Mouse (Mus musculus) urinary bladder, postnatal 36 days (tissue): ENCODE results near the gene Cry2.
A peak's percentile ranks its signal among the peaks of the same experiment; 100 is the strongest.
"Not testable (repeated sequence)": the region's sequence is repeated elsewhere in the genome, so short reads cannot be mapped to it uniquely, and the experiment has no call there.

Source experiments
- DNase-seq, 2 experiments: peaks; one replicate each; pipeline ENCODE4 v3.0.0; 2022; ENCODE audit warnings: low spot score in 2 of 2, mixed read lengths in 1 of 2

Gene Cry2

DNA sequence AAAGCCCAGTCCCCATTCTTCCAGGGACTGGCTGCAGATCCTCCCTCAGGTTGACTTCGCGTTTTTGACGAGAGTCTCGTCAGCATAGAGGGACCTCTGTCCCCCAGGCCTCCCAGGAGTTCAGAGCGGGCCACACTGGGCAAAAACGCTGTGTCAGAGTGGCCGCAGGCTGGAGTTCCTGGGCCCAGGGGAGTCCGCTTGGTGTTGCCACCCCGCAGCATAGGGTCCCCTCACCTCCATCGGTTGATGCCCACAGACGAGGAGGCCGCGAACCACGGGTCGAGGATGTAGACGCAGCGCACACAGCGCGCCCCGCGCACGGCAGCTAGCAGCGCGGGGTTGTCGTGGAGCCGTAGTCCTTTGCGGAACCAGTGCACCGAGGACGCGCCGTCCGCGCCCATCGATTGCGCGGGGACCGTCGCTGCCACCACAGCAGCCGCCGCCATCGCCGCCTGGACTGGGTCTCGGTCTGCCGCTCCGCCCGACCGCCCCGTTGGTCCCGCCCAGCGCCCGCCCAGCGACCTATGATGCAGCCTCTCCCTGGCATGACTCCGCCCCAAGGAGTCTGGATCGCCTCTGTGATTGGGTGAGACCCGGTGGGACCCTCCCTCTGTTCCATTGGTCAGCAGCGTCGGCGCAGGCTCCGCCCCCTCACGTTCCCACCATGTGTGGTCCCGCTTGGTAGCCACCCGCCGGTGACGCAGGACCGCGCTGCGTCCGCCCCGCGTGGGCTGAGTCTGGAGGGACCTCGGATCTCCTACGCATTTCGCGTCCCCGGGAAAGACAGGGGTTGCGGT is at the start of gene Cry2:
Cry2 (minus strand) TSS at position 466 of the 797 bp plus-strand sequence.
- DNase-seq, result peak; percentile 98 to 99

DNA sequence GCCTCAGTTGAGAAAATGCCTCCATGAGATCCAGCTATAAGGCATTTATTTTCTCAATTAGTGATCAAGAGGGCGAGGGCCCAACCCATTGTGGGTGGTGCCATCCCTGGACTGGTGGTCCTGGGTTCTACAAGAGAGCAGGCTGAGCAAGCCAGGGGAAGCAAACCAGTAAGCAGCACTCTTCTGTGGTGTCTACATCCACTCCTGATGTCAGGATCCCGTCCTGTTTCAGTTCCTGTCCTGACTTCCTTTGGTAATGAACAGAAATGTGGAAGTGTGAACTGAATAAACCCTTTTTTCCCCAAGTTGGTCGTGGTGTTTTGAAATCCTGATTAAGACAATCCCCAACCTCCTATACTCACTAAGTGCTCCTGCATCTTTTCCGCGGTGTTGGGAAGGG is 49.7 kb upstream of the Cry2 start:
- DNase-seq, result no peak

DNA sequence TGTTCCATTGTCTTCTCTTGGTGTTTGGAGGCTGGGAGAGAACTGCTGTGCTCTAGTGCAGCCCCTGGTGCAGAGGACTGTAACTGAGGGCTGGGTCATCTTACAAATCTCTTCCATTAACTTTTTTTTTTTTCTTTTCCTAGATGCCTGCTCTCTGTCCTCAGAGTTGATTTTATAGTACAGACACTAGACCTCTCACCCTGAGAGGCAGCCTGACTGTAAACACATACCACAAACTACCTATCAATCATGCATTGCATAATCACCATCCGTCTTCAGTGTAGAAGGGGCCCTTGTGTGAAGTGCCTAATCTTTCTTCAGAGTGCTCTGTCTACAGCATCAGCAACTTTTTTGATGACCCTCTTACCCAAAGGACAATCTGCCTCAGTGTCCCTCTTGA is 48.7 kb upstream of the Cry2 start:
- no peak for DNase-seq

DNA sequence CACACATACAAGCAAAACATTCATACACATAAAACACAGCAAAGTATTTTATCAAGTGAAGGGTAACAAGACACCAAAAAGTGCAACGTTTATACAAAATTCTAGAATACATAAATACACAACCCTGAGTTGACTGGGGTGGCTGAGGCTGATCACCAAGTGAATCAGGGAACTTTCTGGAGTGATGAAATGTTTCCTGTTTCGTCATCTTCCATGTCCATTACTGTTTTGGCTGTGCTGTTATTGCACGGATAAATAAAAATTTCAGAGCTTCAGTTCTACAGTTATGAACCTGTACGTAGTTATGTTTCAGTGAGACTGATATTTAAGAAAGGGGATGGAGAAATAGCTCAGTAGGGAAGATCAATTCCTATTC is 44.5 kb upstream of the Cry2 start:
- DNase-seq, result no peak

DNA sequence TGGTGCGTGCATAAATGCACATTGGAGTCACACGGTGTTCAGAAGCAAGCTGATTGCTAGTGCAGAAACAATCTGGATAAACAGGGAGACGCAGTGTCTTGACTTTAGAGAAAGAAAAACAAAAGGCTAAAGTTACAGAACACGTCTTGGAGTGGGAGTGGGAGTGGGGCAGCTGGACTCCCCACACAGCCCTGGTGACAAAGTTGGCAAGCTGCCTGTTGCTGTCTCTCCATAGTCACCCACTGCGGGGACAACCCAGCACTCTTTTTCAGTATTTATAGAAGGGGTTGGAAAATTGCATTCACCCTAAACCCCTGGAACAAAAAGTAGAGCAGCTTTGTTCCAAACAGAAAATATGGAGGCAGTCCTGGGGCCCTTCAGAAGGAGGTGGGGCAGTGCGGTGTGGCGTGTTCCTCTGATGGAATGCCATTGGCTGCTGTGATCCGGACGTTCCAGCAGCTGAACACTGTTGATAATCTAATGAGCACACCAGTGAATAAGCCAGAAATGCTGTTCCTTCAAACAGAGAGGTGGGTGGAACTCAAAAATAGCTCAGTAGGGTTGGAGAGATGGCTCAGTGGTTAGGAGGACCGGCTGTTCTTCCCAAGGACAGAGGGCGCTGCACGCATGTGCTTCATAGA is 43.9 kb upstream of the Cry2 start:
- DNase-seq, result no peak

DNA sequence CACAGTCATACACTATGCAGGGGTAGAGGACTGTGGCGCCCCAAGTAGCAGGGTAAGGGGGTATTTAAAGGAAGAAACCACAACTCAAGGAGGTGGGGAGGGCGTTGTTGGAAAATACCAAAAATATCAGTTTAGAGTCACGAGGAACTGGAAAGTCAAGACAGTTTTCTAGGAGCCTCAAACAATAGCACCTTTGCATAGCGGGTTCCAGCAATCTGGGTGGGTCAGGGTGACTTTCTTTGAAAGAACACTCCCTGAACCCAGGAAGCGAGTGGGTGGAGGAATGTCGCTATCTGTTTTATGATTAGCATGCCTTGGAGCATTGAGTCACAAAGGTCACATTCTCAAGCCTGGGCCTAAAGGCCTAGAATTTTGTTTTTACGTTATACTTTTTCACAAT is 42.7 kb upstream of the Cry2 start:
- DNase-seq, result not testable (repeated sequence)

DNA sequence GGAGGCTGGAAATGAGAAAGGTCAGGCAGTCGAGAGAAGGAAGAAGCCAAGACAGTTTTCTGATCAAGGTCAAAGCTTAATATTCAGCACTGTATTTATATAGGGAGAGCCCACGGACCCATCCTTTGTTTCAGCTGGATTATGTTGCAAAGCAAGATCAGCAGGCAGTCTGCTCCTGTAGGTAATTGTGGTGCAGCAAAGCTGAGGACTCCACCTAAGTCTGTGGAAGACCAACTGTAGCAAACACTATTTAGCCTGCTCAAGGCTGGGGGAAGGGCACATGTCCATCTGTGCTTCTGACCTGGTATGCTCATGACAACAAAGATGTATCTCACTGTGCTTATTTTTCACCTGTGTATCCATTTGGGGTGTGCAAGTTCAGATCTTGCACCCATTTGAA is 41.9 kb upstream of the Cry2 start:
- no peak for DNase-seq

DNA sequence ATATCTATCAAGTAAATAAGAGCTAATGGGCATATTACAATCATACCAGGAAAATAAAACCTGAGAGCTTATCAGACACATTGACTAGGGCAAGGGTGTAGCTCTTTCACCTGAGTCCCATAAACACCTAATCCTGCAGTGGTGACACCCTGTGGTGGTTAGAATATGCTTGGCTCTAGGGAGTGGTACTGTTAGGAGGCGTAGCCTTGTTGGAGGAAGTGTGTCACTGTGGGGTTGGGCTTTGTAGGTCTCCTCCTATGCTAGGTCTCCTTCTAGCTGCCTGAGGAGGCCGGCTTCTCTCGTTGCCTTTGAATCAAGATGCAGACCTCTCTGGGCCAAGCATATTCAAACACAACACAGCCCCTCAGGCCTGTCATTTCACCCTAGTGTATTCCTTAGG is 41.1 kb upstream of the Cry2 start:
- no peak for DNase-seq

DNA sequence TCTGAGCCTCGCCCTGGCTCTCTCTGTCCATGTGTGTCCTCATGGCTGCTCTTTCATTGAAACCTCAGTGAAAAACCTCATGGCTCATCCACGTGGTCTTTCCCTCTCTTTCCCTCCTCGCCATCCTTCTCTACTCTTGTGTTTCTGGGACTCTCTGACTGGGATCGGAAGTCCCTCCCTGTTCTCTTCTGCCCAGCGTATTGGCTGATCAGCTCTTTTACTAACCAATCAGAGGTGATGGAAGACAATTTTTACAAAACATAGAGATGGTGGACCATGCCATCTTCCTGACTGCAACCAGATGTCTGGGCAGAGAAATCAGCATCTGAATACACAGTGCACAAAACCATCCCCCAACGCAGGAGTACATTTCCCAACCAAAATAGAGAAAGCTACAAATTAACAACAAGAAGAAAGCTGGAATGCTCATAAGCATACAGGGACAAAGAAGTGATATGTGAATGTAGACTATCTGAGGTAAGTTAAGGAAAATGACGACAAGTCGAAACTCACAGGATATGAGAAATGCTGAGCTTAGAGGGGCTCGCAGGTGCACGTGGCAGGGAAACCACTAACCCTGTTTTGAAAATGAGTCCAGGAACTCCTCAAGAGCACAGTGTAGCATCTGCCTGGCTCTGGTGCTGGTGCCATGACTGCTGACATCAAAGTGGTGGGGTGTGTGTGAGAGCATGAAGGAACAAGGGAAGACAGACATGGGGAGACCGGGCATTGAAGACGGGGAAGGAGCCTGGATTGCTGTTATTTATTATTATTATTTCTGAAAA is 38.2 kb upstream of the Cry2 start:
- no peak for DNase-seq

DNA sequence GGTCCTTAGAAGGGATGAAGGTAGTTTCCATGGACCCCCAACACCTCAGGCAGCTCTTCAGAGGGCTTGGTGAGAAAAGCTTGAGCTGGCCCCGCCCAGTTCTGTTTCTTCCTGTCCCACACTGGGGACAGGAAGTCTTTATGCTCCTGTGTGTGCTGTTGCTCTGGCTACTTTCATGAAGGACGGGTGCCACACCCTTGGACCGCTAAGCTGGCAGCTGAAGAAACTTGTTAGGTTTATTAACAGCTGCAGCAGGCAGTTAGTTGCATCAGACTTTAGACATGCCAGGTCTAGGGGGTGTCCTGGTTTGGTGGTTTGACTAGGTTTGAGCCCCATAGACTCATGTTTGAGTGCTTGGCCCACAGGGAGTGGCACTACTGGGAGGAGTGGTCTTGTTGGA is 30.8 kb upstream of the Cry2 start:
- DNase-seq, result no peak

DNA sequence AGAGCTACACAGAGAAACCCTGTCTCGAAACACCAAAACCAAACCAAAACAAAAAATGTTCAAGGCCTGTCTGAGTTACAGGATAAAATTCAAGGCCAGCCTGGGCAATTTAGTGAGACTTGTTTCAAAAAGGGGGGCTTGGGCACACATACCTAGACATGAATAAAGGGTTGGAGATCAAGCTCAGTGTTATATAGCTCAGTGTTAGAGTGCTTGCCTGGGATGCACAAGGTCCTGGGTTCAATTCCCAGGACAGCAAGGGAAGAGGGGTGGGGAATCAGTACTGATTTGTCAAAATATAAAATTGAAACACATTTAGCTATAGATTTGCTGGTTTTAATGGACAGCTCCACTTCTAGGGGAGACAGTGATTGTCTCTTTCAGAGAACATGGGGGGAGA is 27.4 kb upstream of the Cry2 start:
- no peak for DNase-seq

DNA sequence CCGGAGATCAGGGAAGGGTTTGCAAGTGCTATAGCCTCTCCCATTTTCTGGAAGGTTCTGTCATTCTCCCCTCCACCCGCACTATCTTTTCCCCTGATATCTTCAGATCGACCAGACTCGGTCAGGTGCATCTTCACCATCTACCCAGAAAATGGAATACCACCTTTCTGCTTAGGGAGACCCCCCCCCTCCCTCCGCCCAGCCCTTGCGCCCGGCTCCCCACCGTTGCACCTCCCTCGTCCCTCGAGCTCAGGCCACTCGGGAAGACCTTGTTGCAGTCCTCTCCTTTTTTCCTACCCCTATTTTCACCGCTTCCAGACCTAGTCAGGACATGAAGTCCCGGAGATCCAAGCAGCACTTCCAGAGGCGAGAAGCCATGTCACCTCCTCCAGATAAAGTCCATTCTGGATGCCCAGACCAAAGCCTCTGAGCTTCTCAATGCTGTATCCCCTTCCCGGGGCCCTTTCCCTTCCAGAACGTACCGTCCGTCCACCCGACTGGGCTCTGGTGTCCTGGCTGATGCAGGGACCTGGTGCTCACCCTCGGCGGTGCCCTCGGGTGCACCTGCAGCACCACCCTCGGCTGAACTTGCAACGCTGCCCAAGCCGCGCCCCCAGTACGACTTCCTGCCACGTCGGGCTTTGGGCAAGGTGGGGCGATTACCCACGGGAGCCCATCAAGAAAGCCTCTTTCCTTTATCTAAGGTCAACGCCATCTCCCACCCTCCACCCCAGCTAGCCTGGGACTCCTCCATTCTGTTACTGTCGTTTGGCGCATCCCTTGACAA is 26.3 kb upstream of the Cry2 start, which contains the start of gene Slc35c1:
Slc35c1 (minus strand) TSS at position 618 of the 787 bp plus-strand sequence.
- DNase-seq, result peak; percentile 39 to 47

DNA sequence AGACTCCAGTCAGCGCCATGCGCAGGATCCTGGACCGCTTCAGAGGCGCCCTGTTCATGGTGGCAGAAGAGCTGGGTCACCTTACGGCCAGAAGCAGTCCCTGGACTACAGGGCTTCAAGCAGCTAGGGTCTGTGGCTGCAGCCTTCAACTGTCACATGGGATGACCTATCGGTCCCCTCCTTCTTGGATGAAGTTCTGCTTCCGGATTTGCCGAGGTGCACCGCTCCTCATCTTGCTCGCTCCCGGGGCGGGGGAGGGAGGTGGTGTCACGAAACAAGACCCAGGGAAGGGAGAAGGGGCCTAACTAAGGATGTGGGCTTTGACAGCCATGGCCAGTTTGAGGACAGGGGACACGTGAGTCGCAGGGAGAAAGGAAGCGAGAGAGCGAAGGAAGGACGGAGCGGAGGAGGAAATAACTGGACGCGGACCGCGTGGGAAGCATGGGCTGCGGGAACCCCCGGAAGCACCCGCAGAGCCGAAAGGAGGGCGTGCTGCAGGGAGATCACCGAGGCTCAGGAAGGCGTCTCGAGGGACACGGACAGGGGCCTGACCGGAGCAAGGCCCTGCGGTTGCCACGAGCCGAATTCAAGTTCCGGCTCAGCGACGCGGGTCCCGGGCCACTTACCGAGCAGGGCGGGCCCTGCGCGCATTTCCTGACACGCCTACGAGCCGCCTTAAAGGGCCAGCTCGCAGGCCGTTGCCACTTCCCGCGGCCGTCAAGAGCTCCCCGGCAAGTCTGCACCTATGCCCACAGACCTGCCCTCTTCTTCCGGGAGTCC is 25.5 kb upstream of the Cry2 start:
- peak; percentile 76 to 81 for DNase-seq

DNA sequence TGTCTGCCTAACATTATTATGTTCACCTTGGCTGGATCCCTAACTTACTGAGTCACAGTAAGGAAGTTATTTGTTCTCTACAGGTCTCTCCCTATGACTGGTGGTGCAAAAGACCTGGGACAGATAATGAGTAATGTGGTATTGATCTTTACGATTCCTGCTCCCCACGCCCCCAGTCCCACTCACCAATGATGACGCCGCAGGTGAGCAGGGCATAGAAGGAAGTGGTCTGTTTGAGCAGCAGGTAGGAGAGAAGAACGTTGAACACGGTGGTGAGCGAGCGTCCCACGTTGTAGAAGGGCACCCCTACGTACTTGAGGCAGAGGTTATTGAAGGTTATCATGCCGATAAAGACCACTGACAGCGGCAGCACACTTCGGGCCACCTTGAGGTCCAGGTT is 24.6 kb upstream of the Cry2 start:
- no peak for DNase-seq

DNA sequence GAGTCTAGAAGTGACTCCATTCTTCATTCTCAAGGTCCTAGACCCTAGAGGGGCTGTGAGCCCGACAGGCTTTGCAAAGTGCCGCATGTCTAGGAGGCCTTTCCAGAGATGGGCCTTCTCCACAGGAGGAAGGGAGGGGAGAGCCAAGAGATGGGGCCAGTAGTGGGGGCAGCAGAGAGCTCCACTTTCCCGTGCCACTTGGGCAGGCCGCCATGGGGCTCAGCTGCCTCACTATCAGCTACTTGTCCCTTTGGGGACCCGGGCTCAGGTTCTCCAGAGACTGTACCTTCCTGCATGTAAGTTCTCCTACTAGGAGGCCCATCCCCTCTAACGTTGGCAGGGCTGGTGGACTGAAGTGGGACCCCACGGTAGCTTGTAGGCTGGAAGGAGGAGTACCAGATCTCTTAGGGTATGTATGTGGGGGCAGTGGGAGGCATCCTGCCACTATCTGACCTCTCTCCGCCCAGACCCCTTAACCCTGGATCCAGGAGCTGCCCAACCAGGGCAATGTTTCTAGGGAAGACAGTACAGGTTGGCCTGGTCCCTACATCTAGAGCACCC is 23.2 kb upstream of the Cry2 start:
- no peak for DNase-seq

DNA sequence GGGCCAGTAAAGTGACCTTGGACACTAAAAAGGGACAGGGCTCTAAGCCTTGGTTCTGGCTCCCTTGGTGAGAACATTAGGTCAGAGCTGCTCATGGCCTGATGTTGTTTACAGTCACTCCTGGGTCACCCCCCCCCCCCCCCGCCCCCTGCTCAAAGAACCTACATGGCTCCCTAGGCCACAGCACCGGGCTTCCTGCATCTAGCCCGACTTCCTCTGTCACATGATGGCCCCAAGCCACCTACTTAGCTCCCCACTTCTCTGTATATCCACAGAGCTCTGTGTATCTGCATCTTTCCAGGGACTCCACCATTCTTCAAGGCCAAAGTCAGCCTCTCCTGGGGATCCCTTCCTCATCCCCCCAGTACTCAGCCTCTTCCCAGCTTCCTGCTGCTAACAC is 21.9 kb upstream of the Cry2 start:
- DNase-seq, result no peak

DNA sequence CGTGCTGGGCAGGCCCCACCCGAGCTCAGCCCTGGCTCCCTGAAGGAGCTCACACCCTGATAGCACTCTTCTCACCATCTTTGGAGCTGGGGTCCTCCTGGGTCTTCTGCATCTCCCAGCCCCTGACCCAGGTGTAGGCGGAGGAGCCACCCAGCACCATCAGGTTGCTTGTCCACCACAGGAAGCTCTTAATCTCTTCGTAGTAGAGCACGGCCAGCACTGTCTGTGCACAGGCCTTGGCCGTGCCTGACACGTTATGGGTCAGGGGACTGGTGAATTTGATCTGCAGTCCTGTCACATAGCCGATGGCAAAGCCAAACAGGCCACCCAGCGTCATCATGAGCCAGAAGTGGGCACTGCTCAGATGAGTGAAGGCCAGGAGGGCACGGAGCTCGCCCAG is 20.3 kb upstream of the Cry2 start:
- DNase-seq, result no peak

DNA sequence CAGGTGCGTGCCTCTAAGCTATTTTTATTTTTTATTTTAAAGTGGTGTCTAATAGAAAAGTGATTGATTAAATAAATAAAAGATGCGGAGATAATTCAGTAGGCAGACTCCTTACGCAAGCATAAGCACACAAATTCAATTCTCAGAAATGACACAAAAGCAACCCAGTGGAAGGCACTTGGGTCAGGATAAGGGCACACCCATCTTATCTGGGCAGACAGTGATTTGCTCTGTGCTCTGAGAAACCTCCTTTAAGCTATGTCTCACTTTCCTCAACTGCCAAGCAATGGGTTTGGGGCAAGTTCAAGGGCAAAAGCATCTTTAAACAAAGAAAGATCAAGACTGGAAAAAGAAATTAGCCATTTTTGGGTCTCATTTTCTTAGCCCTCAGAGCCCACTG is 17.3 kb upstream of the Cry2 start:
- no peak for DNase-seq

DNA sequence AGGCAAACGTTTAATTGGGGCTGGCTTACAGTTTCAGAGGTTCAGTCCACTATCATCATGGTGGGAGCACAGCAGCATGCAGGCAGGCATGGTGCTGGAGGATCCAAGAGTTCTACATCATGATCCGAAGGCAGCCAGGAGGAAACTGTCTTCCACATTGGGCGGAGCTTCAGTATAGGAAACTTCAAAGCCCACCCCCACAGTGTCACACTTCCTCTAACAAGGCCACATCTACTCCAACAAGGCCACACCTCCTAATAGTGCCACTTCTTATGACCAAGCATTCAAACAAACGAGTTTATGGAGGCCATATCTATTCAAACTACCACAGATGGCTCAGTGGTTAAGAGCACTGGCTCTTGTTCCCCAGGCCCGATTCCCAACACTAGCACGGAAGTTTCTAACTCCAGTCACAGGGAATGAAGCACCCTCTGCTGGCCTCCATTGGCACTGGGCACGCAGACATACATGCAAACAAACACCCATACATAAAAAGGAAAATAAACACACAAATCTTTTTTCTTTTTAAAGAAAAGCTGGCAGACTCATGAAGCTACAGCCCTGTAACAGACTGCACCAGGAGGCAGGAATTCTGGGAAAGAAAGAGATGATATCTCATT is 13.4 kb upstream of the Cry2 start:
- no peak for DNase-seq

DNA sequence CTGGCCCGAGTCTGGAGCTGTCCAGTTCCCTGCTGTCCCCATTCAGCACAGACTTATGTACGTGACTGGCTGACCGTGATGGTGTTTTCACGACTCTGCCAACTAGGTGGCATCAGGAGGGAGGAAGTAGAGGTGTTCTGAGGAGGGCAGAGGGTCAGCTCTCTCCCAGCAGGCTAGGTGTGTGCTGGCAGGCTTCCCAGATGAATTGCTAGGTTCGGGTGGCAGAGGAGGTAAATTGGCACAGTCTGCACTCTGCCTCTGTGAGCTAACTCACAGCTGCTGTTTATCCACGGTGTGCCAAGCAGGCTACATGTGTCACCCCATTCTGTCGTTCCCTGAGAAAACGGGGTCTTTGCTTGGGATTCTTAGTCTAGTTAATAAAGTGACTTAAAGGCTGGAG is 12.8 kb upstream of the Cry2 start:
- DNase-seq, result no peak
